Mouse (Mus musculus) adrenal gland (tissue): ENCODE results near the gene Utp11.
"Not testable (repeated sequence)": the region's sequence is repeated elsewhere in the genome, so short reads cannot be mapped to it uniquely, and the experiment has no call there.

Source experiments
- intact Hi-C: fragments of 180-260 bp; cut with DNase I; formaldehyde crosslinking; loops from one replicate; pipeline ENCODE4 v1.15.1; 2025
- long read RNA-seq, 2 experiments: library from polyadenylated mRNA; unstranded; transcript quantifications; one replicate each; pipeline ENCODE4 v2.0.0; 2020; ENCODE audit warnings: borderline replicate concordance in 1 of 2; ENCODE audit not compliant: insufficient replicate concordance in 1 of 2

Gene Utp11
- long read RNA-seq, experiment 1, transcript Utp11-201 (8 exons, 1,603 nt): major isoform, 52 of 59 reads
- long read RNA-seq, experiment 1, partial matches to known transcripts: 5 of 59 reads
- long read RNA-seq, experiment 1, other reads (novel, unspliced or antisense): 2 of 59 reads
- long read RNA-seq, experiment 2, transcript Utp11-201 (8 exons, 1,603 nt): major isoform, 91 of 106 reads
- long read RNA-seq, experiment 2, partial matches to known transcripts: 11 of 106 reads
- long read RNA-seq, experiment 2, other reads (novel, unspliced or antisense): 4 of 106 reads

DNA sequence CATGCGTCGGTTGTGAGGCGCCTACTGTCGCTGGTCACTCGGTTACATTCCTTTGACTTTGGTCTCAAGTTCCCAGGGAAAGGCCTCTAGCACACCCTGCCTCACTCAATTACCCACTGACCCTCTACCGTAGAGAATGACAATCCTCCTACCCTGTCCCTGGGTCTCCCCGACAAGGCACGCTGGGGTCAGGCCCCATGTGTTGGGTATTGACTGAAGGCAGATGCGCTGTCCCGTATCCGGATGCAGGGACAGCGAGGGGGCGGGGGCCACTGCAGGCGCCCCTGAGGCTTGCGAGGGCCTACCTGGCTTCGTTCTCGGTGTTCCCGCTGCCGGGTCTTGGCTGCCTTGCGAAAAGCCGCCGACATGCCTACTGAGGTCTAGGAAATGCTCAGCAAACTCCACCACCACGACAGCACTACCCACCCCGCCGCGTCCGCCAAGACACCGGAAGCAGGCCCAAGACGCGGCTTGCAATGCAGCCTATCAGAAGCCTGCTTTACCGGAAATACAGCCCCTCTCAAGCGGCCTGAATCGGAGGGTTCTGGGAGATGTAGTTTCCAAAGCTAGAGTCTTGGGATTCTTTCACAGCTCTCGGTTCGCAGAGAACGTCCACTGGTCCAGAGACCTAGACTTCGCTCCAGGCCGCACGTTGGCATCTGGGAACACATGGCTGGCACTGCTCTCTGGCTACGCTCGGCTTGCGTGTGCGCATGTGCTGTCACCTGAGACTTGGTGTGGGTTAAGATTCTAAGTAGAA lies at the start of gene Utp11:
TSS of gene Utp11 (minus strand) at position 466 of the 760 bp plus-strand sequence.
- intact Hi-C loops: no loop called here

GRCm38 (mm10) chr4:124742839-124743238 lies 49.4 kb upstream of the Utp11 start:
- intact Hi-C loops: no loop called here

- intact Hi-C loops: no loop called here
Measured at GRCm38 (mm10) chr4:124741376-124742343, 48.3 kb upstream of the Utp11 start, which contains the start of gene Inpp5b. TSS of gene Inpp5b (plus strand) at chr4:124741850.

GRCm38 (mm10) chr4:124738783-124739182 lies 45.4 kb upstream of the Utp11 start:
- intact Hi-C loops: no loop called here

GRCm38 (mm10) chr4:124738013-124738412 lies 44.6 kb upstream of the Utp11 start:
- intact Hi-C loops: no loop called here

GRCm38 (mm10) chr4:124737486-124737885 lies 44.1 kb upstream of the Utp11 start:
- intact Hi-C loops: no loop called here

DNA sequence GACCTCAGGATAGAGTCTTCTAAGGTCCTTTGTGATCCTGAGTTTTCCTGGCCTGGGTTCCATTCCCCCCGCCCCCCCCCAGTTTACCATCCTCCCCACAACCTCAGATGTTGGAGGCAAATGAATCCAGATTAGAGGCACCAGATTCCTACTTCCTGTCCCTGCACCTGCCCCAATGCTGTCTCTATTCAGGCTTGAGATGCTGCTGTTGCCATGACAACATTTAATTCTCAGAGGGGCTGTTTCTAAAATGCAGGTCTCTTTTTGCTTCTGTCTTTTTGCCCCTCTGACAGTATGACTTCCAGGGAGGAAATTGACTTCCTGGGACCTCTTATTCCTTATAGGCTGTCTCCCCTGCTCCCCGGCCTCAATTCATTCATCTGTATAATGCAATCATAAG lies 43.6 kb upstream of the Utp11 start:
- intact Hi-C loops: no loop called here

DNA sequence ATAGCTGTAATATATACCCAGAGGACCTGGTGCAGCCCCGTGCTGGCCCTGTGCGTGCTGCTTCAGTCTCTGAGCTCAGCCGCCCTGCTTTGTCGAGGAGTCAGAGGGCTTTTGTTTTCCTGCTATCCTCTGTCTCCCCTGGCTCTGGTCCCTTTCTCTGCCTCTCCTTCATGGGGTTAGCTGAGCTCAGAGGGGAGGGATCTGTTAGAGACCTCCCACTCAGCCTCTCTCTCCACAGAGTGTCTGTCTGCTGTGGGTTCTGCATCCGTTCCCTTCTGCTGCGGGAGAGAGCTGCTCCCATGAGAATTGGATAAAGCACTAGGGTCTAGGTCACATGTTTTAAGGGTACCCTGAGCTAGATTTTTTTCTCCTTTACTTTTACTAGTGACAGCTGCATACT lies 32.7 kb upstream of the Utp11 start:
- intact Hi-C loops: loop anchor here (10.0 kb wide), 1 partner anchor 329 kb away; no protein-coding TSS in a partner anchor

GRCm38 (mm10) chr4:124719101-124719500 lies 25.7 kb upstream of the Utp11 start:
- intact Hi-C loops: no loop called here

DNA sequence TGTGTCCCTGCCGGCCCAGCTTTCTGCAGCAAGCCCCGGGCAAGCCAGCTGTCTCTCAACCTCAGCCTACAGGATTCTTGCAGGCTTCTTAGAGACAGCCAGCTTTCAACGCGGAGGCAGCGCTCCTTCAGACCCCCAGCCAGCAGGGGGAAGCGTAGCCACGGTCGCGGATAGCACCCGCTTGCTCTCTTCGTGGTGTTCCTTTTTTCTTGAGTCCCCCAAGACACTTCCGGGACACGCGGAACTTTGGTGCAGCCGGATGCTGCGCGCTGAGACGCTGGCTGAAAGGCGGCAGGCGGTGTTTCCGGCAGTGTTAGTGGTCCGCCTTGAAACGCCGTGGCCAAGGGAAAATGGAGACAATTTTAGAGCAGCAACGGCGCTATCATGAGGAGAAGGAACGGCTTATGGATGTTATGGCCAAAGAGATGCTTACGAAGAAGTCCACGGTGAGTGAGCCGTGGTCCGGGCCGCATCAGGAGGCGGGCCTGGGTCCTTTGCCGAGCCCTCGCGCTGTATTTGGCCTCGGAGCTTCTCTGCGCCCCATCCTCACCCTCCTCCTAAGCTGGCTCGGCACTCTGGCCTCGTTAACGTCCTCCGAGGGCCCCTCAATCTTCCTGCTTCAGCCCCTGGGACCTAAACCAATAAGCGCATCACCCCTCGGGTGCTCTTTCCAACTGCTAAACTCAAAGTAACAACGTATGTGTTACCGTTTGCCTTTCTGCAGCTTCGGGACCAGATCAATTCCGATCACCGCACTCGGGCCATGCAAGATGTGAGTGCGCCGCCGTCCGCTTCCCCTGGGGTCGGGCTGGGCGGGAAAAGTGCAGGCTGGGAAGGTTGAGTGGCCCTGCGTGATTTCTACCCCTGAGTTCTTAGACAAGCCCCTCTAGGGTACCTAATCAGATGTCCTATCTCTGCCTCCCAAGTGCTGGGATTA lies 21.4 kb upstream of the Utp11 start, which contains the start of gene Sf3a3:
TSS of gene Sf3a3 (plus strand) at position 232 of the 937 bp plus-strand sequence.
- intact Hi-C loops: no loop called here

DNA sequence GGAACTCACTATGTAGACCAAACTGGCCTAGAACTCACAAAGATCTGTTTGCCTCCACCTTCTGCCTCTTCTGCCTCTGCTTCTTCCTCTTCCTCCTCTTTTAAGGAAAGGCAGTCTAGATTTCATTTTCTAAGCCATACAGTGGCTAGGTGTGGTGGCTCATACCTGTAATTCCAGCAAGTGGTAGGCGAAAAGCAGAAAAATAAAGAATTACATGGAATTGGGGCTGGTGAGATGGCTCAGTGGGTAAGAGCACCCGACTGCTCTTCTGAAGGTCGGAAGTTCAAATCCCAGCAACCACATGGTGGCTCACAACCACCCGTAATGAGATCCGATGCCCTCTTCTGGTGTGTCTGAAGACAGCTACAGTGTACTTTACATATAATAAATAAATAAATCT lies 20.4 kb upstream of the Utp11 start:
- intact Hi-C loops: not testable (repeated sequence)

GRCm38 (mm10) chr4:124712618-124713017 lies 19.2 kb upstream of the Utp11 start:
- intact Hi-C loops: no loop called here

- intact Hi-C loops: no loop called here
Measured at GRCm38 (mm10) chr4:124710776-124711291, 17.4 kb upstream of the Utp11 start.

- intact Hi-C loops: no loop called here
Measured at GRCm38 (mm10) chr4:124709961-124710446, 16.6 kb upstream of the Utp11 start.

GRCm38 (mm10) chr4:124708518-124709477 lies 15.4 kb upstream of the Utp11 start:
- intact Hi-C loops: no loop called here

DNA sequence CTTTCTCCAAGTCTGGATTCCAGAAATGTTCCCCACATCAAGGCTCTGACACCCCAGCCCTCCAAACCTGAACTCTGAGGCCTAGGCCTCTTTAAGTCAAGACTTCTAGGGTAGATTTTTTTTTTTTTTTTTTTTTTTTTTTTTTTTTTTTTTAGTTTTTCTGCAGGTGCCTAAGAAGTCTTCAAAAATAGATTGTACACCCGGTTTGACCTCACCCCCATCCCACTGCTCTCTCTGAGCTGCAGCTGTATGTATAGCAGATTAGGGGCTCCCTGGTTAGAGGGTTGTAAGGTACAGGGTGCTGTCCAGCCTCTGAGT lies 14.8 kb upstream of the Utp11 start:
- intact Hi-C loops: not testable (repeated sequence)

DNA sequence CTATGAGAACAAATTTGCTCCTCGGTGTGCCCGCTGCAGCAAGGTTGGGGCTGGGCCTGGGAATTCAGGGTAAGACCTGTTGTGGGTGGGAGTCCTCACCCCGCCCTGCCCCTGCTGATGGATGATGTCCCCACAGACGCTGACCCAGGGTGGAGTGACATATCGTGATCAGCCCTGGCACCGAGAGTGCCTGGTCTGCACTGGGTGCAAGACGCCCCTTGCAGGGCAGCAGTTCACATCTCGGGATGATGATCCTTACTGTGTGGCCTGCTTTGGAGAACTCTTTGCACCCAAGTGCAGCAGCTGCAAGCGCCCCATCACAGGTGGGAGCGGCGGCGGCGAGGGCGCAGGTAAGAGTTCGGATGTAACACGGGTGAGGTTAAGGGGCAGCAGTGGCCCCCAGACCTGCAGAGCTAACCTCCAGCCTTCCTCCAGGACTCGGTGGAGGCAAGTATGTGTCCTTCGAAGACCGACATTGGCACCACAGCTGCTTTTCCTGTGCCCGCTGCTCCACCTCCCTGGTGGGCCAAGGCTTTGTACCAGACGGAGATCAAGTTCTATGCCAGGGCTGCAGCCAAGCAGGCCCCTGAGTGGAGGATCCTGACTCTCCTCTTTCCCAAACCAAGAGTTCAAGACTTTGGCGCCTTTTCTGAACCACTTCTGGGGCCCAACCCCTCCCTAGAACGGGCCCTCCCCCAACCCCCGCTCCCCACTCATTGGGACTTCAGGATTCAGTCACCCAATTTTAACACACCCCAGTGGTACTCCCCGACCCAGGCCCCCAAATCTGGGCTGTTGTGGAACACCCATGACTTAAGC lies 14.2 kb upstream of the Utp11 start:
- intact Hi-C loops: not testable (repeated sequence)
